Comparison of ENCODE assay signal across 8 mouse cellular contexts in genomic region chr1:42851810-42852209, GRCm38 (mm10). TPM values are rescaled to one million over a fixed set of nuclear protein-coding genes. Genes with fewer than 3 reads are reported as not detected.
DNase-seq lines count a peak whose midpoint lies in the region; ATAC-seq and TF ChIP-seq lines count a peak whose summit lies in the region.

No protein-coding gene starts in this region.

- intact Hi-C loops in left cerebral cortex, postnatal 10 days (cut with DNase I) = no loop called here
- intact Hi-C loops in left cerebral cortex, postnatal 14 days (cut with DNase I) = no loop called here

- no peaks in the 10 kb centered on the region for H3K36me3 ChIP-seq in lung, embryonic 14.5 days (ENCODE audit: insufficient read depth)
- H3K36me3 ChIP-seq in heart, embryonic 16.5 days (ENCODE audit: control insufficient read depth, insufficient read depth) = no peaks in the 10 kb centered on the region
- H3K36me3 ChIP-seq in midbrain, embryonic 11.5 days (ENCODE audit: control insufficient read depth, insufficient read depth, low read length) = no peaks in the 10 kb centered on the region

- peak overlapping the region; percentile 91 for H3K4me3 ChIP-seq in lung, embryonic 14.5 days (ENCODE audit: low read depth, low read length)
- peak overlapping the region; percentile 99 for H3K4me3 ChIP-seq in heart, embryonic 16.5 days (ENCODE audit: low read length)
- H3K4me3 ChIP-seq in midbrain, embryonic 11.5 days (ENCODE audit: low read depth, low read length) = peak overlapping the region; percentile 77

- H3K9me3 ChIP-seq in lung, embryonic 14.5 days (ENCODE audit: low read depth, low read length) = no peaks in the 10 kb centered on the region
- no peaks in the 10 kb centered on the region for H3K9me3 ChIP-seq in heart, embryonic 16.5 days (replicated peaks; ENCODE audit: control insufficient read depth, low read length)
- H3K9me3 ChIP-seq in midbrain, embryonic 11.5 days (ENCODE audit: control insufficient read depth, low read length) = no peaks in the 10 kb centered on the region

- TF ChIP-seq CTCF in lung, embryonic 14.5 days (IDR thresholded peaks at IDR 0.05; ENCODE audit: low read depth) = no peak

- H3K4me1 ChIP-seq in lung, embryonic 14.5 days (ENCODE audit: insufficient read depth) = no peaks in the 10 kb centered on the region
- H3K4me1 ChIP-seq in heart, embryonic 16.5 days (ENCODE audit: control insufficient read depth, insufficient read depth, low read length) = peaks cover 8% of the 10 kb centered on the region
- peaks cover 4% of the 10 kb centered on the region for H3K4me1 ChIP-seq in midbrain, embryonic 11.5 days (ENCODE audit: control insufficient read depth, insufficient read depth, low read length)

- H3K27me3 ChIP-seq in lung, embryonic 14.5 days (ENCODE audit: insufficient read depth, low read length) = no peaks in the 10 kb centered on the region
- no peaks in the 10 kb centered on the region for H3K27me3 ChIP-seq in heart, embryonic 16.5 days (ENCODE audit: control insufficient read depth, insufficient read depth, low read length)
- H3K27me3 ChIP-seq in midbrain, embryonic 11.5 days (ENCODE audit: control insufficient read depth, insufficient read depth, low read length) = no peaks in the 10 kb centered on the region

- H3K27ac ChIP-seq in lung, embryonic 14.5 days (ENCODE audit: low read depth) = no peak overlapping the region
- no peak overlapping the region for H3K27ac ChIP-seq in heart, embryonic 16.5 days (ENCODE audit: low read length)
- H3K27ac ChIP-seq in midbrain, embryonic 11.5 days (ENCODE audit: low read depth, low read length) = no peak overlapping the region

- DNase-seq in lung, embryonic 14.5 days = no peak
- no peak for DNase-seq in lung, postnatal 14 days
- peak; percentile 6 for DNase-seq in c-Kit-negative CD71-positive TER-119-positive erythroid progenitor cells, embryonic 14.5 days (ENCODE audit: low read depth, low spot score)
- no peak for DNase-seq in midbrain, embryonic 11.5 days (ENCODE audit: low spot score, missing footprints)
- DNase-seq in left cerebral cortex, postnatal 10 days (ENCODE audit: extremely low spot score in 1 of 2, low spot score in 2 of 2) = no peak
- DNase-seq in left cerebral cortex, postnatal 14 days (ENCODE audit: low spot score in 2 of 2) = no peak
- DNase-seq in left cerebral cortex, adult 8-10 months (ENCODE audit: low spot score in 2 of 2) = no peak

- H3K4me2 ChIP-seq in lung, embryonic 14.5 days = peak overlapping the region; percentile 82
- H3K4me2 ChIP-seq in heart, embryonic 16.5 days (ENCODE audit: low read depth, low read length) = peak overlapping the region; percentile 81
- peak overlapping the region; percentile 52 for H3K4me2 ChIP-seq in midbrain, embryonic 11.5 days

- 2% methylated on average over 16 of the region's 16 CpGs for WGBS in lung, embryonic 14.5 days
- WGBS in heart, embryonic 16.5 days = 3% methylated on average over 16 of the region's 16 CpGs
- 3% methylated on average over 16 of the region's 16 CpGs for WGBS in midbrain, embryonic 11.5 days

- H3K9ac ChIP-seq in lung, embryonic 14.5 days = peak overlapping the region; percentile 86
- peak overlapping the region; percentile 89 for H3K9ac ChIP-seq in heart, embryonic 16.5 days (ENCODE audit: low read length)
- peak overlapping the region; percentile 74 for H3K9ac ChIP-seq in midbrain, embryonic 11.5 days (ENCODE audit: low read length)

- no peak for ATAC-seq in lung, embryonic 14.5 days (ENCODE audit: insufficient read depth)
- no peak for ATAC-seq in heart, embryonic 16.5 days (replicated peaks; ENCODE audit: extremely low read depth, insufficient read depth, low FRiP score)
- no peak for ATAC-seq in midbrain, embryonic 11.5 days (ENCODE audit: low FRiP score)

RNA-seq across cellular contexts. Expression of gene Mrps9, which starts 0.8 kb away (rescaled TPM):
- polyA plus RNA-seq in lung, embryonic 14.5 days (2014; fragmentation: Nextera tagmentation; extraction: Ambion mirVana) = 49.4 and 53.4 TPM in 2 replicates
- 71.7 and 79.6 TPM in 2 replicates for polyA plus RNA-seq in heart, embryonic 16.5 days (2015; fragmentation: Nextera tagmentation; extraction: Ambion mirVana)
- polyA plus RNA-seq in midbrain, embryonic 11.5 days (2014; fragmentation: Nextera tagmentation; extraction: Ambion mirVana) = 57.4 and 58.3 TPM in 2 replicates
- 10 to 100 TPM; 37.7 to 39.4 TPM for total RNA-seq in left cerebral cortex, postnatal 10 days (2021)
- 10 to 100 TPM; 37.5 to 41.2 TPM for total RNA-seq in left cerebral cortex, postnatal 14 days (2021)
- total RNA-seq in left cerebral cortex, adult 8-10 months (2022) = 10 to 100 TPM; 41.0 to 43.5 (median 41.5) TPM
